Mouse (Mus musculus): Measurements from ENCODE around the gene Trim45. TPM values are rescaled to one million over a fixed set of nuclear protein-coding genes. Genes with fewer than 3 reads are reported as not detected.

The Trim45 gene
- total and polyA plus RNA-seq, 3 experiments: 2.1 to 4.4 (median 2.7) TPM

DNA sequence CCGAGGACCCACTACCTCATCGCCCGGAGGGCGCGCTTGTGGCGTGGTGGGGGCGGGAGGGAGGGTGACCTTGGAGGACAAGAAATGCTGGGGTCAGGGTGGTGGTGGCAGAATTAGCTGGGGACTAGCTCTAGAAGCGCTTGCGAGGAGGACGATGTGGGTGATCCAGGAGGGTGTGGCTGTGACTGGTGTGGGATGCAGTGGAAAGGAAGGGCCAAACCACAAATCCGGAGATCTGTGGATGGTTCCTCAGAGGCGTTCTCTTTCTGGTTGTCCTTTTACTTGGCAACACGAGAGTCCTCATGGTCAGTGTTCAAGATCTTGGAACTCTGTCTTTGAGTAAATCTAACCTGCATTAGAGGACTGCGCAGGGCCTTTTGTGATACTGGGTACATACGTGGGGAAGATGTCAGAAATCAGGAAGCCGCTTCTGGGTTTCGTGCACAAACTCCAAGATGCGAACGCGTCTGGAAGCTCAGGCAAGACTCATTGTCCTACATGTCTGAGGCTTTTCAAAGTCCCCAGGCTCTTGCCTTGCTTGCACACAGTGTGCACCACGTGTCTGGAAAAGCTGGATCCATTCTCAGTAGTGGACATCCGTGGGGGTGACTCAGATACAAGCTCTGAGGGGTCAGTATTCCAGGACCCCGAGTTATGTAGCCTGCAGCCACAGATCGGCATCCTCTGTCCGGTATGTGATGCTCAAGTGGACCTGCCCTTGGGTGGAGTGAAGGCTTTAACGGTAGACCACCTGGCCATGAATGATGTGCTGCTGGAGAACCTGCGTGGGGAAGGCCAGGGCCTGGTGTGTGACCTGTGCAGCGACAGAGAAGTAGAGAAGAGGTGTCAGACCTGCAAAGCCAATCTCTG lies 739 bp downstream of the Trim45 start:
- peaks cover 0 to 18% of the 10 kb centered on the region in 2 experiments for H3K36me3 ChIP-seq (replicated peaks in 1 of 2; ENCODE audit: control insufficient read depth in 1 of 2, insufficient read depth in 1 of 2, low read length in 1 of 2)
- peak overlapping the region; percentile 91 for H3K4me2 ChIP-seq (ENCODE audit: insufficient read depth, low read depth, poor library complexity, severe bottlenecking)
- dilution Hi-C loops (cut with MboI; ENCODE audit: extremely low pct_ligation_motif_present, extremely low pct_unique_long_range_greater_than_20kb, low sequenced_read_pairs) (no loop called here), in situ Hi-C loops (cut with MboI; ENCODE audit: low pct_ligation_motif_present, low pct_unique_long_range_greater_than_20kb, low sequenced_read_pairs) (loop anchor here (10.0 to 25.0 kb wide), 2 partner anchors 160 to 738 kb away; no protein-coding TSS in a partner anchor)
- H3K27ac ChIP-seq (ENCODE audit: insufficient read depth, low read depth): no peak overlapping the region
- no peak for DNase-seq (ENCODE audit: extremely low read depth)
- no peaks in the 10 kb centered on the region for H3K9me3 ChIP-seq (replicated peaks; ENCODE audit: low read length)
- peaks cover 5 to 42% of the 10 kb centered on the region in 2 experiments for H3K4me1 ChIP-seq (ENCODE audit: control insufficient read depth in 1 of 2, insufficient read depth in 2 of 2)
- peak overlapping the region; percentile 56 to 71 (median 68) for H3K4me3 ChIP-seq (replicated peaks in 1 of 3; ENCODE audit: low read depth in 2 of 3, low read length in 2 of 3, poor library complexity in 1 of 3)
- H3K27me3 ChIP-seq (replicated peaks): no peaks in the 10 kb centered on the region
- TF ChIP-seq MAZ (IDR thresholded peaks at IDR 0.05; ENCODE audit: low read depth, low read length) (0 out of 2 replicates have a peak, but pooled peaks have one; percentile 23), IRF4 (IDR thresholded peaks at IDR 0.05; ENCODE audit: low read depth, low read length) (no peak)
- H3K79me2 ChIP-seq (replicated peaks; ENCODE audit: control insufficient read depth, extremely low read depth, insufficient read depth, poor library complexity, severe bottlenecking): no peaks in the 10 kb centered on the region
- peak overlapping the region; percentile 72 for H3K9ac ChIP-seq (ENCODE audit: insufficient read depth, low read depth)

DNA sequence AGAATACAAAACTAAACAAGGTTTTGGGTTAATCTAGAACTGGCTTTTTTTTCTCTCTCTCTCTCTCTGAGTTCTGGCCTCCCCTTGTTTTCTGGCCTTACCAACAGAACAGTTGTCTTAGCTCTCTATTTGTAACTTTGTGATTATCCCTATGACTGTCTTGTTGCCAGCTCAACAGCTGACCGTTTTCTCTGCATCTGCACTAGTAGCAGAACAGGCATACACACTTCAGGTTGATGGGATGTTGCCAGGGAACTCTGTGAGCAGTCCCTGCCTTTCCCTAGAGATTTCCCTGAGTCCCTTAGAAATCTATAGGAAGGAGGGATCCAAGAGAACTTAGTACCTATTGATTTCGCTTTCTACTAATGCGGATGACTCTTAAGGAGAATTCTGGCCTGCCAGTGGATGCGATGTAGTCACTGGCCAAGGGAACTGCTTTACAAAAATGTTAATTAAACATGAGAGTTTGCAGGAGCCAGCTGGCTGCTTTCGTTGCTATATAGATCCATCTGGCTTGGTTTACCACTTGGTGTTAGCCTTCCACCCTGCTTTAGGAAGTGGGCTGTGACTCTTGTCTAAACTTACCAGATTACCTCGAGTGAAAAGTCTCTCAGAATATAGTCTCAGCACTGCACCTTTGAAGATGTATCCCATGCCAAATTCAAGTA lies 2.2 kb downstream of the Trim45 start:
- no peak overlapping the region for H3K27ac ChIP-seq (ENCODE audit: insufficient read depth, low read depth)

DNA sequence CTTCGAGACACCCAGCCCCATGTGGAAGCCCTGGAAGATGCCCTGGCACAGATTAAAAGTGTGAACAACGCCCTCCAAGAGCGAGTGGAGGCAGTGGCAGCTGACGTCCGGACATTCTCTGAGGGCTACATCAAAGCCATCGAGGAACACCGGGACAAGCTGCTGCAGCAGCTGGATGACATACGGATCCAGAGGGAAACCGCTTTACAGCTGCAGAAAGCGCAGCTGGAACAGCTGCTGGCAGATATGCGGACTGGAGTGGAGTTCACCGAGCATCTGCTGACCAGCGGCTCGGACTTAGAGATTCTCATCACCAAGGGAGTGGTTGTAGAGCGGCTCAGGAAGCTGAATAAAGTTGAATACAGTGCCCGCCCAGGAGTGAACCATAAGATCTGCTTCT lies 3.2 kb downstream of the Trim45 start:
- H3K9ac ChIP-seq (ENCODE audit: insufficient read depth, low read depth): no peak overlapping the region
- H3K27ac ChIP-seq (ENCODE audit: insufficient read depth, low read depth): no peak overlapping the region
- in situ Hi-C loops (cut with MboI; ENCODE audit: low pct_ligation_motif_present, low pct_unique_long_range_greater_than_20kb, low sequenced_read_pairs) (loop anchor here (10.0 kb wide), 1 partner anchor 740 kb away; no protein-coding TSS in a partner anchor), dilution Hi-C loops (cut with MboI; ENCODE audit: extremely low pct_ligation_motif_present, extremely low pct_unique_long_range_greater_than_20kb, low sequenced_read_pairs) (no loop called here)
- H3K79me2 ChIP-seq (replicated peaks; ENCODE audit: control insufficient read depth, extremely low read depth, insufficient read depth, poor library complexity, severe bottlenecking): no peaks in the 10 kb centered on the region
- DNase-seq (ENCODE audit: extremely low read depth): no peak
- H3K4me3 ChIP-seq (replicated peaks in 1 of 3; ENCODE audit: low read depth in 2 of 3, low read length in 2 of 3, poor library complexity in 1 of 3): no peak overlapping the region
- H3K4me1 ChIP-seq (ENCODE audit: control insufficient read depth in 1 of 2, insufficient read depth in 2 of 2): peaks cover 5 to 36% of the 10 kb centered on the region in 2 experiments
- no peak for TF ChIP-seq TBP (conservative IDR thresholded peaks at IDR 0.05; ENCODE audit: low read depth, low read length)
- TF ChIP-seq USF2 (conservative IDR thresholded peaks at IDR 0.05; ENCODE audit: low read depth, low read length): no peak
- no peak for TF ChIP-seq MEF2A (IDR thresholded peaks at IDR 0.05; ENCODE audit: borderline replicate concordance, low read depth, low read length)
- TF ChIP-seq NELFE (IDR thresholded peaks at IDR 0.05; ENCODE audit: low read depth, low read length): no peak
- no peak for TF ChIP-seq EP300 (IDR thresholded peaks at IDR 0.05; ENCODE audit: low read length)
- no peak for TF ChIP-seq MYC (IDR thresholded peaks at IDR 0.05; ENCODE audit: low read depth, low read length)
- no peak for TF ChIP-seq MAX (IDR thresholded peaks at IDR 0.05; ENCODE audit: low read length)
- TF ChIP-seq PAX5 (IDR thresholded peaks at IDR 0.05; ENCODE audit: low read length): no peak
- TF ChIP-seq ELF1 (IDR thresholded peaks at IDR 0.05; ENCODE audit: low read depth, low read length): no peak
- no peak for TF ChIP-seq NRF1 (IDR thresholded peaks at IDR 0.05; ENCODE audit: low read depth, low read length)
- TF ChIP-seq GABPA (IDR thresholded peaks at IDR 0.05; ENCODE audit: insufficient replicate concordance, low read depth, low read length): no peak
- peaks cover 0 to 38% of the 10 kb centered on the region in 2 experiments for H3K36me3 ChIP-seq (replicated peaks in 1 of 2; ENCODE audit: control insufficient read depth in 1 of 2, insufficient read depth in 1 of 2, low read length in 1 of 2)
- no peaks in the 10 kb centered on the region for H3K27me3 ChIP-seq (replicated peaks)
- no peak overlapping the region for H3K4me2 ChIP-seq (ENCODE audit: insufficient read depth, low read depth, poor library complexity, severe bottlenecking)
- H3K9me3 ChIP-seq (replicated peaks; ENCODE audit: low read length): no peaks in the 10 kb centered on the region

More for the DNA sequence above, 2.2 kb downstream of the Trim45 start:
- Histone ChIP-seq H3K4me1 (ENCODE audit: control insufficient read depth in 1 of 2, insufficient read depth in 2 of 2) (peaks cover 5 to 42% of the 10 kb centered on the region in 2 experiments), H3K4me3 (replicated peaks in 1 of 3; ENCODE audit: low read depth in 2 of 3, low read length in 2 of 3, poor library complexity in 1 of 3) (no peak overlapping the region), H3K4me2 (ENCODE audit: insufficient read depth, low read depth, poor library complexity, severe bottlenecking) (no peak overlapping the region), H3K27me3 (replicated peaks) (no peaks in the 10 kb centered on the region), H3K9me3 (replicated peaks; ENCODE audit: low read length) (no peaks in the 10 kb centered on the region), H3K36me3 (replicated peaks in 1 of 2; ENCODE audit: control insufficient read depth in 1 of 2, insufficient read depth in 1 of 2, low read length in 1 of 2) (peaks cover 0 to 31% of the 10 kb centered on the region in 2 experiments), H3K9ac (ENCODE audit: insufficient read depth, low read depth) (no peak overlapping the region), H3K79me2 (replicated peaks; ENCODE audit: control insufficient read depth, extremely low read depth, insufficient read depth, poor library complexity, severe bottlenecking) (no peaks in the 10 kb centered on the region)
- in situ Hi-C loops (cut with MboI; ENCODE audit: low pct_ligation_motif_present, low pct_unique_long_range_greater_than_20kb, low sequenced_read_pairs): loop anchor here (10.0 to 25.0 kb wide), 2 partner anchors 162 to 739 kb away; no protein-coding TSS in a partner anchor
- no peak for TF ChIP-seq MEF2A (IDR thresholded peaks at IDR 0.05; ENCODE audit: borderline replicate concordance, low read depth, low read length)
- TF ChIP-seq SIN3A (IDR thresholded peaks at IDR 0.05; ENCODE audit: low read length): no peak
- no peak for TF ChIP-seq TCF12 (IDR thresholded peaks at IDR 0.05; ENCODE audit: low read depth, low read length)
- TF ChIP-seq RCOR1 (conservative IDR thresholded peaks at IDR 0.05; ENCODE audit: low read depth, low read length): no peak
- TF ChIP-seq ZMIZ1 (IDR thresholded peaks at IDR 0.05; ENCODE audit: low read depth, low read length): no peak
- TF ChIP-seq ETS1 (conservative IDR thresholded peaks at IDR 0.05; ENCODE audit: low read depth, low read length): no peak
- no peak for TF ChIP-seq GABPA (IDR thresholded peaks at IDR 0.05; ENCODE audit: insufficient replicate concordance, low read depth, low read length)
- no peak for TF ChIP-seq MAZ (IDR thresholded peaks at IDR 0.05; ENCODE audit: low read depth, low read length)
- no peak for TF ChIP-seq POLR2A (IDR thresholded peaks at IDR 0.05; ENCODE audit: low read depth, low read length)
- TF ChIP-seq CHD2 (IDR thresholded peaks at IDR 0.05; ENCODE audit: low read length): no peak
- no peak for TF ChIP-seq RAD21 (IDR thresholded peaks at IDR 0.05; ENCODE audit: low read depth, low read length)
- no peak for TF ChIP-seq IRF4 (IDR thresholded peaks at IDR 0.05; ENCODE audit: low read depth, low read length)
- dilution Hi-C loops (cut with MboI; ENCODE audit: extremely low pct_ligation_motif_present, extremely low pct_unique_long_range_greater_than_20kb, low sequenced_read_pairs): no loop called here
- no peak for DNase-seq (ENCODE audit: extremely low read depth)
